Mouse (Mus musculus) liver, embryonic 11.5 days (tissue): ENCODE data around the gene Ttll5. TPM values are rescaled to one million over a fixed set of nuclear protein-coding genes. Genes with fewer than 3 reads are reported as not detected.

Experiments used
- ATAC-seq: fragments of 200-750 bp; cut with Nextera tagmentation; replicated peaks from 2 replicates; pipeline ENCODE4 v1.8.0; 2017; ENCODE audit warnings: moderate number of reproducible peaks, mild to moderate bottlenecking, moderate TSS enrichment, moderate library complexity; ENCODE audit not compliant: low FRiP score
- DNase-seq: peaks from one replicate; pipeline ENCODE4 v3.0.0-alpha.2; 2017; ENCODE audit warnings: low spot score
- H3K27ac ChIP-seq: fragments of 300-500 bp; sonication (generic); 2 replicates; pipeline ENCODE4 v1.5.1; 2014; ENCODE audit warnings: mild to moderate bottlenecking, low read depth, low read length, control low read depth
- H3K27me3 ChIP-seq: fragments of 300-500 bp; sonication (generic); replicated peaks from 2 replicates; pipeline ENCODE4 v1.6.1; 2014; ENCODE audit warnings: low read length, mixed read lengths; ENCODE audit not compliant: control insufficient read depth, insufficient read depth
- H3K36me3 ChIP-seq: fragments of 300-500 bp; sonication (generic); 2 replicates; pipeline ENCODE4 v1.6.1; 2014; ENCODE audit warnings: mild to moderate bottlenecking, low read length, moderate library complexity, mixed read lengths; ENCODE audit not compliant: control insufficient read depth, insufficient read depth
- H3K4me1 ChIP-seq: fragments of 300-500 bp; sonication (generic); replicated peaks from 2 replicates; pipeline ENCODE4 v1.6.1; 2014; ENCODE audit warnings: low read length, mixed read lengths; ENCODE audit not compliant: control insufficient read depth, insufficient read depth
- H3K4me2 ChIP-seq: fragments of 300-500 bp; sonication (generic); 2 replicates; pipeline ENCODE4 v1.6.1; 2014; ENCODE audit warnings: mild to moderate bottlenecking, control low read depth, moderate library complexity
- H3K4me3 ChIP-seq: fragments of 300-500 bp; sonication (generic); 2 replicates; pipeline ENCODE4 v1.5.1; 2014; ENCODE audit warnings: low read depth, low read length, control low read depth
- H3K9ac ChIP-seq: fragments of 300-500 bp; sonication (generic); 2 replicates; pipeline ENCODE4 v1.6.1; 2014; ENCODE audit warnings: low read depth, low read length, control low read depth
- H3K9me3 ChIP-seq: fragments of 300-500 bp; sonication (generic); 2 replicates; pipeline ENCODE4 v1.6.1; 2016; ENCODE audit warnings: low read length, inconsistent platforms, mixed read lengths; ENCODE audit not compliant: control insufficient read depth
- WGBS: fragments of 180-500 bp; shearing (Covaris S2); extraction: QIAGEN DNeasy Blood & Tissue Kit; methylation state at CpG from one replicate; pipeline ENCODE4 v1.1.7; 2014; 5-methylcytosine and 5-hydroxymethylcytosine counted together
- polyA plus RNA-seq: library from polyadenylated mRNA; unstranded; fragments of >200 nt; fragmentation: Nextera tagmentation; extraction: Ambion mirVana; gene quantifications from 2 replicates; pipeline ENCODE4 v1.2.1, GENCODE M21; 2014

Gene Ttll5
- polyA plus RNA-seq, 1 experiment from 2014 or later = 14.6 TPM

DNA sequence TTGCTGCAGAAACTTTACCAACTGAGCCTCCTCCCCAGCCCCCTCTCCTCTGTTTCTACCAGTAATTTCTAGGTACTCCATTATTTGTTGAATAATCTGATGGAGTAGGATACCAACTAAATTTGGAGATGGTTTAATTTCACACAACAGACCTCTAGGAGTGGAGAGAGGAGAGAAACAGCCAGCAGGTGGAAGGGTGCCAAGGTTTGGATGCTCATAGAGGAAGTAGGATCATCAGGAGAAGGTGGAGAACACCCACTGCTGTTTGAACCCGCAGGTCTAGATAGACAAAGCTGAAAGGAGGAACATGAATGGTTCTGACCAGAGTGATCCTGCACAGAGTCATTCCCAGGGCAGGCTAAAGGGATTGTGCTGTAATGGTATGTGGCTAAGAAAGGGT, 28.9 kb upstream of the Ttll5 start:
- H3K9ac ChIP-seq = no peak overlapping the region
- H3K4me2 ChIP-seq = no peak overlapping the region
- no peaks in the 10 kb centered on the region for H3K4me1 ChIP-seq
- no peak overlapping the region for H3K4me3 ChIP-seq
- no peak for DNase-seq
- 65% methylated on average over 1 of the region's 1 CpGs for WGBS
- H3K27ac ChIP-seq = no peak overlapping the region
- no peaks in the 10 kb centered on the region for H3K27me3 ChIP-seq
- no peak for ATAC-seq
- no peaks in the 10 kb centered on the region for H3K36me3 ChIP-seq
- no peaks in the 10 kb centered on the region for H3K9me3 ChIP-seq

DNA sequence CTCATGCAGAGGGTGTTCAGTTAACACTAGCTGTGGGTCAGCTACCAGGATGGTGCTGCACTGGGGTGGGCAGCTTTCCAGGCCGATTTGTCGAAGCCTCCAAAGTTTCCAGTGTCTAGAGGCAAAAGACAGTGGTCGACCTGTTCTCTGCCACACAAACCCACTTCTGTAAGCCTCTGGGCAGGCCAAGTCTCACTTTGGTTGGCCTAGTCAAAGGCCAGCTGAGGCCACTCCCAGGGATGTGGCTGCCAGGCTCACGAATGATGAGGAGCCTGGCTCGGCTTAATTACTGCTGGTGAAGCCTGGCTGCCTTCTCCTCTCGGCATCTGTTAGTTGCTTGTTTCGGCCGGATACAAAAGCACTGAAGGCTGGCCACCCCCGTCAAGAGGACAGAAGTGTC, 24.4 kb upstream of the Ttll5 start:
- no peaks in the 10 kb centered on the region for H3K9me3 ChIP-seq
- H3K9ac ChIP-seq = no peak overlapping the region
- DNase-seq = no peak
- no peak for ATAC-seq
- H3K4me1 ChIP-seq = no peaks in the 10 kb centered on the region
- no peak overlapping the region for H3K27ac ChIP-seq
- 68% methylated on average over 9 of the region's 9 CpGs for WGBS
- H3K4me2 ChIP-seq = no peak overlapping the region
- no peak overlapping the region for H3K4me3 ChIP-seq
- H3K27me3 ChIP-seq = no peaks in the 10 kb centered on the region
- H3K36me3 ChIP-seq = no peaks in the 10 kb centered on the region

DNA sequence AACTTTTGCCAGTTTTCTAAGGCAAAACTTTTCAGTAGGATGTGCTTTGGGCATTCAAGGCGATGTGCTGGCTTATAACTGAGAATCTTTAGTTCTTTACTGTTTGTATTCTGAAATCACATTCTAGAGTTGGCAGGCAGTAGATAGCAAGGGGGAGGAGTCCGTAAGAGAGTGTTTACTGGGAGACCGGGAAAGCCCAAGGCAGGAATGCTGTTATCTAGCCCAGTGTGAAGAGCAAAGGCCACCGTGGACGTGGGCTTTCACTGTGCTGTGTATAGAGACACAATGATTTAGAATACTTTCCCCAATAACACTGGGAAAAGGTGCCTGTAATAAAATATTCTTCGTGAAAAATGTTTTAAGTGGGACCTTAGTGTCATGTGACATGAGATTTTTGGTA, 14.7 kb upstream of the Ttll5 start:
- Histone ChIP-seq H3K4me3 (no peak overlapping the region), H3K4me1 (no peaks in the 10 kb centered on the region; the same call in none of the 2 replicates), H3K27ac (no peak overlapping the region), H3K27me3 (no peaks in the 10 kb centered on the region), H3K9me3 (no peaks in the 10 kb centered on the region), H3K4me2 (no peak overlapping the region), H3K9ac (no peak overlapping the region), H3K36me3 (peaks cover 11% of the 10 kb centered on the region; the same call in 1 of the 2 replicates)
- DNase-seq (no peak), ATAC-seq (no peak)
- 43% methylated on average over 6 of the region's 6 CpGs for WGBS

DNA sequence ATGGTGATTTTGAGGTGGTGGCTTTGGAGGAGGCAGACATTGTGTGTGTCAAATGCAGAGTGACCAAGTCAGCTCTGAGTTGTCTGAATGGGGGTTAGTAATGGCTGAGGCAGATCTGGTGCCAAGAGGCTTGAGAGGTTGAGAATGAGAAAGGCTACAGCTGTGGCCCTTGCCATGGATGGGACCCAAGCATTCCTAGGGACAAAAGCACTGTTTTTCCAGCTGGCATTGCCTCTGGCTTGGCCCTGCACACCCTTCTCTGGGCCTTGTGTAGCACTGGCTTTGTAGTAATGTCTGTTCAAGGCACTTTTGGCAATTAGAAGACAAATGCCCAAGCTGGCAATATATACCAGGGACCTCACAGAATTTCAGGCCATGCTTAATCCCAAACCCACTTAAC, 13.5 kb upstream of the Ttll5 start:
- H3K9ac ChIP-seq = no peak overlapping the region
- H3K4me2 ChIP-seq = no peak overlapping the region
- H3K36me3 ChIP-seq = peaks cover 11% of the 10 kb centered on the region; the same call in 1 of the 2 replicates
- H3K4me3 ChIP-seq = no peak overlapping the region
- H3K27ac ChIP-seq = no peak overlapping the region
- no peaks in the 10 kb centered on the region; the same call in none of the 2 replicates for H3K4me1 ChIP-seq
- DNase-seq (no peak), ATAC-seq (no peak)
- no peaks in the 10 kb centered on the region for H3K9me3 ChIP-seq
- H3K27me3 ChIP-seq = no peaks in the 10 kb centered on the region

DNA sequence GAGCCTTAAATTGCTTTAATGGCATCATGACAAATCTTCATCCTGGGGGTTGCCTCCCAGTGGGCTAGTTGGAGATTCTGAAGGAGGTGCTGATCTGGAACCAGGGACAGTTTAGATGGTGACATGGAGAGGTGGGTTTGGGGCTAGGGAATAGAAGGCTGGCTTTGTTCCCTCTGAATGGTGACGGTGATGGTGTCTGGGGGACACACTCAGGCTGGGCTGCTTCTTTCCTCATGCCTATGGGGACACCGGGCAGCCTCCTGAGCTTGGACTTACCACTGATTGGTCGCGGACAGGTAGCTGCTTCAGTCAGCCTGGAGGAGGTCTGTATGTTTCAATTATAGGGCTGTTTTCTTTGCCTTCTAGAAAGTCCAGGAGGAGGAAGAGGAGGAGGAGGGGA, 12.8 kb upstream of the Ttll5 start:
- Histone ChIP-seq H3K27ac (no peak overlapping the region), H3K4me2 (no peak overlapping the region), H3K9ac (no peak overlapping the region), H3K36me3 (peaks cover 11% of the 10 kb centered on the region; the same call in 1 of the 2 replicates), H3K9me3 (no peaks in the 10 kb centered on the region), H3K27me3 (no peaks in the 10 kb centered on the region), H3K4me3 (no peak overlapping the region), H3K4me1 (no peaks in the 10 kb centered on the region; the same call in none of the 2 replicates)
- WGBS = 94% methylated on average over 4 of the region's 4 CpGs
- DNase-seq = no peak
- no peak for ATAC-seq

DNA sequence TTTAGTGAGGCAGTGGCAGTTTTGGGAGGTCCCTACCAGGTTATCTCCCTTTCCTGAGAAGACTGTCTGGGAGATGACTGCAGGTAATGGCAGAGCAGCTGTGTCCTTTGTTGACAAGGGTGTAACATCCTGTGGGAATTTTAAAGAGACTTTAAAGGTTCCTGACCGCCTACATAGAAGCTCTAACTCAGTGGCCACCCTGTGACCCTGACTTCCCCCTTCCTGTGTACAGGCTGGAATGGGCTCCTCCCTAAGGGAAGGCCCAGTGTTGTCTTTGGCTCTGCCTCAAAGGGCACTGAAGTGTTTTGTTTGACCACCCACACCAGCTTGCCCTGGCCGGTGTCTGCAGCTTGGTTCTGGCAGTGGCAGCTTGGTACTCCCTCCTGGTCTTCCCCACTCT, 10.9 kb upstream of the Ttll5 start:
- H3K27ac ChIP-seq = no peak overlapping the region
- peaks cover 14% of the 10 kb centered on the region; the same call in 1 of the 2 replicates for H3K36me3 ChIP-seq
- DNase-seq (no peak), ATAC-seq (peak; percentile 29; the same call in 1 of the 2 replicates)
- 67% methylated on average over 2 of the region's 2 CpGs for WGBS
- no peak overlapping the region for H3K4me2 ChIP-seq
- H3K9ac ChIP-seq = no peak overlapping the region
- H3K27me3 ChIP-seq = no peaks in the 10 kb centered on the region
- no peaks in the 10 kb centered on the region for H3K9me3 ChIP-seq
- no peak overlapping the region for H3K4me3 ChIP-seq
- no peaks in the 10 kb centered on the region; the same call in none of the 2 replicates for H3K4me1 ChIP-seq

DNA sequence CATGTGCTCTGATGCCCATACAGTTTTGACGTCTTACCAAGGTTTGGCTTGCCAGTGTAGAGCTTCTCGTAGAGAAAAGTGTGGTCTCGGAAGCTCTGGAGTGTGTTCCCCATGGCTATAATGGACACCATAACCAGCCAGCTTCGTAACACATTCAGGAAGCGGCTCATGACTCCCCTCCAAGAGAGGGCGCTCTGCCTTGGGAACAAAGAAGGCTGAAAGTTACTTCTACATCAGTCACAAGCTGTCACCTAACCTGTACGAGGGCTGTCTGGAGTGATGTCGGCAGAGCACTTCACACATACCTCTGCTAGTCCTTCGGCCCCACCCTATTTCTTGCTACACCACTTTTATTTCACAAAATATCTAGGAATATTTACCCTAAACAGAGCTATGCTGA, 2.4 kb upstream of the Ttll5 start:
- Histone ChIP-seq H3K4me2 (no peak overlapping the region), H3K36me3 (peaks cover 10% of the 10 kb centered on the region; the same call in 1 of the 2 replicates), H3K9me3 (no peaks in the 10 kb centered on the region), H3K4me3 (no peak overlapping the region), H3K27ac (no peak overlapping the region), H3K9ac (no peak overlapping the region), H3K4me1 (peaks cover 4% of the 10 kb centered on the region; the same call in 1 of the 2 replicates), H3K27me3 (no peaks in the 10 kb centered on the region)
- ATAC-seq (no peak), DNase-seq (no peak)
- WGBS = 83% methylated on average over 9 of the region's 9 CpGs

DNA sequence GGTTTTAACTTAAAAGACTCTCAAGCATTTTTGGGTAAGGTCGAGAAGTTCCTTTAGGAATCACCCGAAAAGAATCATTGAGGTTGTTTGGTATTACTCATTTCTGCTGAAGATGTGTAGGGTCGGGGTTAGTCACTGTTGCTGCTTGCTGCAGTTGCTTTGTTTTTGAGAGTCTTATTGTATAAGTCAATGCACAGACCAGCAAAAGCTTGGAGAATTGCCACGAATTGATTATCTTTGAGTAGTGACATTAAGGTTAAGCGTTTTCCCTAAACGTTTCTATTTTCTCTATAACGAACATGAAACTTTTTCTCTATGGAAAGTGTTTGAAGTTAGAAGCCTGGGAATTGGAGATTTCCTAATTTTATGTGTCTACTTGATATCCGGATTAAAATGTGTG, 902 bp downstream of the Ttll5 start:
- Histone ChIP-seq H3K9ac (peak overlapping the region; percentile 69), H3K4me3 (peak overlapping the region; percentile 70), H3K9me3 (no peaks in the 10 kb centered on the region), H3K36me3 (peaks cover 4% of the 10 kb centered on the region; the same call in 1 of the 2 replicates), H3K4me1 (peaks cover 4% of the 10 kb centered on the region; the same call in 1 of the 2 replicates), H3K27me3 (no peaks in the 10 kb centered on the region), H3K27ac (peak overlapping the region; percentile 98), H3K4me2 (peak overlapping the region; percentile 73)
- 10% methylated on average over 8 of the region's 8 CpGs for WGBS
- ATAC-seq (no peak), DNase-seq (no peak)

DNA sequence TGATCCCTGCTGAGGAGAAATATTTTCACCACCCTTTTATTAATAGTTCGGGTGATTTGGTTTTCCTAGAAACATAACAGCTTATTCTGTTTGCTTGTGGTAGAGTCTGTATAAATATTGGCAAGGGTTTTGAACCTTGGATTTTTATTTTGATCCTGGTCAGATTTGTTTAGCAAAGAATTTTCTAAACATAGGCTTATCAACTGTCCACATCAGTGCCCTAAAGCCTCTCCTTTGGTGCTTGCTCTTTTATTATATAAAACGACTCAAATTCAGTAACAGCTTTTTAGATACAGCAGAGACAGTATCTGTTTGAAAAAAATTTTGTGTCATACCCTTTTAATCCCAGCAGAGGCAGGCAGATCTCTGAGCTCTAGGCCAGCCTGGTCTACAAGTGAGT, 1.4 kb downstream of the Ttll5 start:
- Histone ChIP-seq H3K9me3 (no peaks in the 10 kb centered on the region), H3K36me3 (peaks cover 4% of the 10 kb centered on the region; the same call in 1 of the 2 replicates), H3K4me3 (peak overlapping the region; percentile 70; the same call in 1 of the 2 replicates), H3K27ac (no peak overlapping the region), H3K4me2 (peak overlapping the region; percentile 73), H3K27me3 (no peaks in the 10 kb centered on the region), H3K4me1 (peaks cover 4% of the 10 kb centered on the region; the same call in 1 of the 2 replicates), H3K9ac (no peak overlapping the region)
- no peak for ATAC-seq
- DNase-seq = no peak
- WGBS = 63% methylated on average over 2 of the region's 2 CpGs
